Mouse (Mus musculus) left cerebral cortex, adult 2 months (tissue): ENCODE measurements around the gene Galnt15. TPM values are rescaled to one million over a fixed set of nuclear protein-coding genes. Genes with fewer than 3 reads are reported as not detected.

Source experiments
- DNase-seq, 2 experiments: peaks; one replicate each; pipeline ENCODE4 v3.0.0; 2021 to 2022; ENCODE audit warnings: low spot score in 2 of 2, mixed read lengths in 1 of 2; ENCODE audit errors: extremely low spot score in 1 of 2
- H3K27ac ChIP-seq: fragments of 200-600 bp; 2 replicates; pipeline ENCODE4 v1.8.1; 2022
- H3K4me3 ChIP-seq: fragments of 200-600 bp; 2 replicates; pipeline ENCODE4 v1.8.1; 2022
- CTCF ChIP-seq: fragments of 200-600 bp; IDR thresholded peaks from 2 replicates; pipeline ENCODE4 v1.8.1; 2022; ENCODE audit warnings: antibody characterized with exemption, mild to moderate bottlenecking, moderate library complexity
- intact Hi-C: fragments of 180-260 bp; cut with DNase I; formaldehyde crosslinking; loops from one replicate; pipeline ENCODE4 v1.15.1; 2025
- total RNA-seq, 2 experiments: library from RNA; stranded (reverse); gene quantifications; 2 replicates each; pipeline ENCODE4 v1.2.3; 2021

The Galnt15 gene
- total RNA-seq, 2 experiments from 2014 or later: 2.1 to 2.2 TPM

DNA sequence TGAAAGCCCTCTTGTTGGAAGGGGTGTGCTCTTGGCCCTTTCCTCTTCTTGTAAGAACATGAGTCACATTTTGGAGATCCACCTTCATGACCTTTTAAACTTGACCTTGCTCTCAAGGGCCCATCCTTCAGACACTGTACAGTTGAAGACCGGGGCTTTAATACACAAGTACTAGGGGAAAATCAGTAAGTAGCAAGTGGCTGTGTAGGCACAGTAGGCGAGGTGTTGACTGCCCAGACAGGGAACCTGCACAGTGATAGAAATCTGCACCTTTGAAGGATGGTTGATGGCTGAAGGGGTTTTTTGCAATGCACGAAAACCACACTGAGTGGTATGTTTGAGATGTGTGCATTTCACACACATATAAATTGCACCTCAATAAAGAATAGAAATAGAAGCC lies 12.3 kb upstream of the Galnt15 start:
- no peak for TF ChIP-seq CTCF
- Histone ChIP-seq H3K4me3 (no peak overlapping the region), H3K27ac (peak overlapping the region; percentile 60)
- no peak for DNase-seq
- intact Hi-C loops: no loop called here

DNA sequence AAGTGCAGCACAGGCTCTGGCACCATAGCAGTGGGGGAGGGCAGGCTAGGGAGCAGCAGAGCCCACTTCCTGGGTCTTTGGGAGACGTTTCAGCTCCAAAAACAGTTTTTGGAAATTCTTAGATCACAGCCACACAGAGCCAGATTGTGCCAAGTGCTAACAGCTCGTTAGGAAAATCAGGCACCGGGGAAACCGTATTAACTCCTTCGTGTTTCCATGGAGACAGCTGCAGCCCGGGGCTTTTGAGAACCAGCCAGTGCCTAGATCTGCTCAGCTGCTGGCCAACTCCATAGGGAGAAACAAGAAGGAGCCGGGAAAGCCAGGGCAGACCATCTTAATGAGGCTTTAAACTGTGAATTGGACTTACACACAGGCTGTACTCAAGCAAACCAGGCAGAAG lies 11.9 kb upstream of the Galnt15 start:
- Histone ChIP-seq H3K27ac (peak overlapping the region; percentile 62), H3K4me3 (no peak overlapping the region)
- no peak for TF ChIP-seq CTCF
- peak; percentile 65 to 75 for DNase-seq
- intact Hi-C loops: no loop called here

DNA sequence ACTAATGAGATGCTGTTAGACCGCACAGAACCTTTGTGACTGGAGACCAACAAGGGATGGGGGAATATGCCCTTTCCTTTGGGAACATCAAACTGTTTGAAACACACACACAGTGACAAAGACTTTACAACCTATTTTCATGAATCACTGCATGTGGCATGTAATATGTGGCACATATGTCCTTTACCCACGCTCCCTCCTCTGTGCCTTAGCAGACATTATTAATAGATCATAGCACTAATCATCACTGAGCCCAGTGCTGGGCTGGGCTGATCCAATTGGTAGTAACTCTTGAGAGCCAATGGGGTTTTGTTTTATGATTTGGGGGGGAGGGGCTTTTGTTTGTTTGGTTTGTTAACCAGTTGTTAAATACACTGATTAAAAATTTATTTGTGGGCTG lies 11.3 kb upstream of the Galnt15 start:
- intact Hi-C loops: no loop called here
- TF ChIP-seq CTCF: no peak
- DNase-seq: no peak
- Histone ChIP-seq H3K27ac (peak overlapping the region; percentile 62; the same call in 1 of the 2 replicates), H3K4me3 (no peak overlapping the region)

DNA sequence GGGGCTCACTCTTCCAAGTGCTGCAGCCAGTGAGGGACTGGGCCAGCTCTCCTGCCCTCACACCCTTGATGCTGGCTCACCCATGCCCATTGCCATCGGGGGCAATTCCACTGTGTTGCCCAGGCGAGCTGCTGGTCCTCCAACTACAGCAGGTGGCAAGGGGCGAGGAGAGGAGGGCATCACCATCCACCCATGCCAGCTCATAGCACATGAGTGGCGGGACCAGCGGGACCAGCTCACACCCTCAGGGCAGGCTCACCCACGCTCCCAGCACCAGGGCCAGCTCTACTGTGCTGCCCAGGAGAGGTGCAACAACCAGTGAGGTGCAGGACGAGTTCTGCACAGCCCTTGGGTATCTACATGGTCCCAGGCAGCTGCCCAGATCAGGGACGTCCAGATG lies 9.7 kb upstream of the Galnt15 start:
- intact Hi-C loops: no loop called here
- DNase-seq: no peak
- Histone ChIP-seq H3K27ac (no peak overlapping the region), H3K4me3 (no peak overlapping the region)
- no peak for TF ChIP-seq CTCF

DNA sequence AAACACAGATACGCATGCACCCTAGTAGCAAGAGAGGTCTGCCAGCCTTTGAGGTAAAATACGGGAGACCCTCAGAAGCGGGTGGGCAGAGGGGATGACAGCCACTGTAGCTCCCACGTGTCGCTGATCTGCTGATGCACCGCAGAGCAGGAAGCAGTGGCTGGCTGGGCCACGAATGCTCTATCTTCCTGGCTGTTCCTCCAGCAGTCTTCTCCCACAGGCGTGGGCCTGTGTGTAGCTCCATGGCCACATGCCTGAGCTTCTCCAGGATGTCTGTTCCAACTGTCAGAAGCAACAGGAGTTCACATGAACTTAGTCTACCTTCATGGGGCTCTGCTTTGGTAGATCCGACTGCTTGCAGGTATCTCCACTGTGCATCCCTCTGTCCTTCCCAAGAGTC lies 6.8 kb upstream of the Galnt15 start:
- H3K4me3 ChIP-seq: no peak overlapping the region
- peak overlapping the region; percentile 36; the same call in 1 of the 2 replicates for H3K27ac ChIP-seq
- TF ChIP-seq CTCF: no peak
- intact Hi-C loops: no loop called here
- peak; percentile 20 to 54 for DNase-seq

DNA sequence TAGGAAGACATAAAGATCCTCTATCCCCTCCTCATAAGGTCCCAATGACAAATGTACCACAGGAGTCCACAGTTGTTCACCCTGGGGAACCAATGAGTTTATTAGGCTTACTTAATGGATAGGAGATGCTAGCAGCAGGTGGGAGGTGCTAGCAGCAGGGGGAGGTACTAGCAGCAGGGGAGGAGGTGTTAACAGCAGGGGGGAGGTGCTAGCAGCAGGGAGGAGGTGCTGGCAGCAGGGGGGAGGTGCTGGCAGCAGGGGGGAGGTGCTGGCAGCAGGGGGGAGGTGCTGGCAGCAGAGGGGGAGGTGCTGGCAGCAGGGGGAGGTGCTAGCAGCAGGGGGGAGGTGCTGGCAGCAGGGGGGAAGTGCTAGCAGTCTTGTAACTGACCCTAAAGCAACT lies 6.3 kb upstream of the Galnt15 start:
- intact Hi-C loops: no loop called here
- DNase-seq: no peak
- 0 out of 2 replicates have a peak overlapping the region, but pooled peaks have one; percentile 36 for H3K27ac ChIP-seq
- no peak overlapping the region for H3K4me3 ChIP-seq
- no peak for TF ChIP-seq CTCF

DNA sequence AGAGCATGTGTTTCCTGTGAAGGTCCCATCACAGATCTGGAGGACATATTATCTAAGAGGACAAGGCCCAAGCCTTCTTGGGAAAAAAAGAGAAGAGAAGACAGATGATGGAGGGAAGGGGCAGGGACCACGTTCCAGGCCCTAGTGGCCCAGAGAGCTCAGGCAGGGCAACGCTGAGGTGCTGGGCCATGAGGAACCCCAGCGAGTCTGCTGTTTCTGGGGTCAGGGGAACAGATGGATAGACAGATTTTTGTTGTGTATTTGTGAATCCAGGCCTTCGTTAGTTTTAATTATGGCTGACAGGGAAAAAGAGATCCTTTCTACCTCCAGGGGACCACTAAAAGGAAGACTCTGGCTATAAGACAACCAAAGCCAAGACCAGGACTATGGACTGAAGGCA lies 4.9 kb upstream of the Galnt15 start:
- no peak overlapping the region for H3K27ac ChIP-seq
- intact Hi-C loops: no loop called here
- no peak for DNase-seq
- no peak overlapping the region for H3K4me3 ChIP-seq
- TF ChIP-seq CTCF: no peak

DNA sequence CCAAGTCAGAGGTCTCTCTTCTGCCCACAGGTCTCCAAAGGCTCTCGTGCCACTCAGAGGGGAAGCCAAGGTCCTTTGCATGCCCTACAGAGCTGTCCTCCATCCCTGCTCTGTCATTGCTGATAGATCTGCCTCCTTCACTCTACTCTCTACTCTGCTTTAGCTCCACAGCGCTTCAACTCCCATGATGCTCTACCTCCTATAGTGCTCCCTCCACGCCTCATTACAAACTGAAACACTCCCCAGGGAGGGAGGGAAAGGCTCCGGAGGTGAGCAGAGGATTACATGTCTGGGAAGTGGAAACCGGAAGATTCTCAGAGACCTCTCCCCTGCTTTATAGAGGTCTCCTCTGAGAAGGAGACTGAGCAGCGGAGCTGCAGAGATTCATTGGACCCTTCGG lies 1.6 kb upstream of the Galnt15 start:
- Histone ChIP-seq H3K27ac (no peak overlapping the region), H3K4me3 (no peak overlapping the region)
- TF ChIP-seq CTCF: no peak
- DNase-seq: no peak
- intact Hi-C loops: no loop called here

DNA sequence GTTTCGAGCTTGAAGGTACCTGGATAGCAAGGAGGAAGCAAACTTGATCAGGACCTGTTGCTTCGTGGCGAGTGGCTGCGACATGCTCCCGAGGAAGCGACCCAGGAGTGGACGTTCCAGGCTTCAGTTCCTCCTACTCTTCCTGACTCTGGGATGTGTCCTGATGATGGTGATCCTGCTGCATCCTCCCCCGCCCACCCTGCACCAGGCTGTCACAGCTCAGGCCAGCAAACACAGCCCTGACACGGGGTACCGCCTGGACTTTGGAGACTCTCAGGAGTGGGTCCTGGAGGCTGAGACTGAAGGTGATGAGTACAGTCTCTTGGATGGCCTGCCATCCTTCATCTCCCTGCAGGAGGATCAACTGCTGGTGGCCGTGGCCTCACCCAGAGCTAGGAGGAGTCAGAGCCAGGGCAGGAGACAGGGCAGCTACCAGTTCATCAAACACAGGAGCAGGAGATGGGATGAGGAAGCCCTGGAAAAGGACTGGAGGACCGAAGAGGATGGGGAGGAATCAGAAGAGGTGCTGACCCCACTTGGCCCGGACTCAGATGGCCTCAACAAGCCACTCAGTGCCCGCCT lies 713 bp downstream of the Galnt15 start:
- TF ChIP-seq CTCF: no peak
- no peak for DNase-seq
- H3K4me3 ChIP-seq: peak overlapping the region; percentile 3
- H3K27ac ChIP-seq: no peak overlapping the region; the same call in 1 of the 2 replicates
- intact Hi-C loops: no loop called here

DNA sequence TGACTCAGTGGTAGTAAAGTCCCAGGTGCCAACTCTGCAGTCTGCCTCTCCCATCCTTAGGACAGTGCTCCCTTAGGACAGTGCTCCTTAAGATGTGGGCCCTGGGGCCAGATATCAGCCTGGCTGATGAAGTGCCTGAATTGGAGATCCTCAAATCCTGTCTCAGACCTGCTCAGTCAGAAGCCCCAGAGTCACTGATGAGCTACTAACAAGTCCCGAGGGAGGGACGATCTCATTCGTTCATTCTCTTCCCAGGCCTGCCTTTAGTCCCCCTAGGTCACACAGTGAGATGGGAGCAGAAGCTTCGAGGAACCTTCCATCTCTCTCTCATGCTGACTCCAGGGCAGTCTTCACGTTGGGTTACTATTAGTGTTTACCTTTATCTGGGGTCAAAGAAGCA lies 1.3 kb downstream of the Galnt15 start:
- DNase-seq: no peak
- H3K27ac ChIP-seq: no peak overlapping the region
- intact Hi-C loops: loop anchor here (5.0 kb wide), 1 partner anchor 173 kb away; no protein-coding TSS in a partner anchor
- TF ChIP-seq CTCF: no peak
- H3K4me3 ChIP-seq: no peak overlapping the region

DNA sequence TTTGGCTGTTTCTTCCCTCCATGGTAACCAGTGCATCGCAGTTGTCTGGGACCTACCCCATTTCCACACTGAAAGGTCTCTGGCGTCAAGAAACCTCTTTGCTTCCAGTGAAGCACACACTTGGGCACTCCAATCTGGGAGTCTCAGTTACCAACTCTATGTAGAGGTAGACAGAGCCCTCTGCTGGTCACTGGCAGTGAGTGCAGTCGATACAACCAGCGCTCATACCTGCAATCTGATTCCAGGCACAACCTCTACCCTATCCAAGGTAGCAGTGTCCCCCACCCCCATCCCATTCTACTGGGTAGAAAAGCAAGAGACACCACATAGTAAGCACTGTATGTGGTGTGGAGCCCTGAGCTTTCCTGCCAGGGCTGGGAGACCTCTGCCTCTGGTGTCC lies 3.7 kb downstream of the Galnt15 start:
- no peak overlapping the region for H3K4me3 ChIP-seq
- no peak overlapping the region for H3K27ac ChIP-seq
- DNase-seq: peak; percentile 64 to 74
- TF ChIP-seq CTCF: peak; percentile 94
- intact Hi-C loops: loop anchor here (1.0 to 5.0 kb wide), 3 partner anchors 77 to 238 kb away; no protein-coding TSS in a partner anchor

DNA sequence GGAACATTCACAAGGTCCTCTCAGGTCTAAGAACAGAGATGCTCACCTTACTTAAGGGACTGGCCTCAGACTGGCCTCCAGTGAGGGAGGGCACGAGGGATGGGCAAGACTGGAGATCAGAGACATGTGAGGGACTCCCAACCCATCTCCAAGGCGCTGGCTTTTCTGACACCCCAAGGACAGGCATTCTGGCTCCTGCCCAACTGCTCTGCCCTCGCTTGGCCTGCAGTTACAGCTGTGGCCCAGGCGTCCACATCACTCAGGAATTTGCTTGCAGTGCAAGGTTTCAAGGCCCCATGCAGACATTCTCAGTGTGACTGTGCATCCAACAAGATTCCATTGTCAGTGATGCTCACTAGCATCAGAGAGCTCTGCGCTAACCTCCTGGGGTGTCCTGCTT lies 7.7 kb downstream of the Galnt15 start:
- DNase-seq: no peak
- H3K4me3 ChIP-seq: no peak overlapping the region
- TF ChIP-seq CTCF: no peak
- H3K27ac ChIP-seq: no peak overlapping the region
- intact Hi-C loops: no loop called here

DNA sequence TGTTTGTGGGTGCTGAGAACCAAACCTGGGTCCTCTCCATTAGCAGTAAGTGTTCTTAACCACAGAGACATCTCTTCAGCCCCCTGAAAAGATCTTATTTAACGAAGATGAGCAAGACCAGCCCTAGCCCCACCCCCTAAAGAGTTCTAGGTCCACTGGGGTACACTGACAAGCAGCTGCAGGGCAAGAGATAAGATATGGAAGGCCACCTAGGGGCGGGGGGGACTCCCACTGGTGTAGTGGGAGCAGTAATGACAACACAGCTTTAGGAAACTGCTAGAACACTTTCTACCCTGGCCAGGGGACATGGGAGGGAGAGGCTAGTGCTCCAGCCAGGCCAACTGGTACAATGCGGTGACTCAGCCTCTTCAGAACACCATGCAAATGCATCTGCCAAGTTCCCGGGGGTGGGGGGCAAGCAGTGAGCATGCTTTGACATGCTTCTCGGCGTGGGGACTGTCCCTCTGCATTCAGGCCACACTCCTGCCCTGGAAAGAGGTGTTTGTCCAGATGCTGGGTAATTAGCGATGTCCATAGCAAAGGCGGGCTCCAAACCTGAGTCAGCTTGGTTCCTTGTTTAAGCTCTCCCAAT lies 9.0 kb downstream of the Galnt15 start:
- TF ChIP-seq CTCF: no peak
- Histone ChIP-seq H3K27ac (no peak overlapping the region), H3K4me3 (no peak overlapping the region)
- intact Hi-C loops: no loop called here
- DNase-seq: no peak
